Mouse (Mus musculus) T-cell, adult 2 months (primary cell): ENCODE measurements around the gene Wdr90.
A peak's percentile ranks its signal among the peaks of the same experiment; 100 is the strongest.

Experiments used
- DNase-seq: peaks from one replicate; pipeline ENCODE4 v3.0.0; 2022; ENCODE audit warnings: low spot score

The Wdr90 gene

GRCm38 (mm10) chr17:25802825-25803517 lies 58.3 kb downstream of the Wdr90 start:
- DNase-seq = no peak

- peak; percentile 82 for DNase-seq
Observed at GRCm38 (mm10) chr17:25801029-25801428, 60.3 kb downstream of the Wdr90 start.

- peak; percentile 77 for DNase-seq
Observed at GRCm38 (mm10) chr17:25796951-25797369, 64.3 kb downstream of the Wdr90 start, which contains the start of gene Metrn. Gene Metrn, minus strand, starts transcription at chr17:25797136.

GRCm38 (mm10) chr17:25796211-25796771 lies 65.0 kb downstream of the Wdr90 start:
- DNase-seq = no peak

GRCm38 (mm10) chr17:25795609-25796092 lies 65.7 kb downstream of the Wdr90 start, which contains the start of gene AC134908.4:
Gene AC134908.4, minus strand, starts transcription at chr17:25795659.
- no peak for DNase-seq

GRCm38 (mm10) chr17:25794998-25795397 lies 66.3 kb downstream of the Wdr90 start:
- DNase-seq = no peak
